Mouse (Mus musculus) thymus, postnatal 4 days (tissue): ENCODE data around the gene Fam111a.

ENCODE experiments used
- DNase-seq: peaks from one replicate; pipeline ENCODE4 v3.0.0; 2021

Gene Fam111a

DNA sequence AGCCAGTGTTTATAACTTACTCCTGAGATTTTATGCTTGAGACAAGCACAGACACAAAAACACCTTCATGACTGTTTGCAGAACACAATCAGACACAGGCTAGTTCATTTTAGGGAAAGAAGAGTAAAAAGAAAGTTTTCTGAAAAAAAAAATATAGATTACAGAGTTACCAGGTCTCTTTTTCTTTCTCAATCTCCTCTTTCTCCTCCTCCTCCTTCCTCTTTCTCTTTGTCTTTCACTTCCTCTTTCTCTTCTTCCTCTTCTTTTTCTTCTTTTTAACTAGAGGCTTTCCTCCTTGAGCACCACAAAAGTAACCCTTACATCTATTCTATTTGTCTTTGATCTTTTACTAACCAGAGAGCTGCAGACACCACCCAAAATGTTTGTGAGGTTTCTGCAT lies 18.7 kb downstream of the Fam111a start:
- no peak for DNase-seq

DNA sequence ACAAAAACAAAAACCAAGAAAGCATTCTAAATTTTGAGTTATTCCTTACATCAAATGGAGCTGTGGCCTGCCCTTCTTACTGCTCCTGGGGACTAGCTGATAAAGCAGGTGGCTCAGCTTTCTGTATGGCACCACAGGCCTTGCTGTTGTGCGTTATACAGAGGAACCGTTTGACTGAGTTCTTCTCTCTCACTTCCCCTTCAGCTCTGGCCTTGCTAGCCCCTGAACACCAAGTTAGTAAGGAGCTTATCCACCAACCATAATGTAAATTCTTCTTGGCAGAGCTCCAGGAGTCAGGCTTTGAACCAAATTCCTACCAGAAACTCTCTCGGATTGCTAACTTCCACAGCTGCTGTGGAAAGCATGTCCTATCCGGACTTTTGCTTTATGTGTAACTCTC lies 21.5 kb downstream of the Fam111a start:
- DNase-seq = no peak

DNA sequence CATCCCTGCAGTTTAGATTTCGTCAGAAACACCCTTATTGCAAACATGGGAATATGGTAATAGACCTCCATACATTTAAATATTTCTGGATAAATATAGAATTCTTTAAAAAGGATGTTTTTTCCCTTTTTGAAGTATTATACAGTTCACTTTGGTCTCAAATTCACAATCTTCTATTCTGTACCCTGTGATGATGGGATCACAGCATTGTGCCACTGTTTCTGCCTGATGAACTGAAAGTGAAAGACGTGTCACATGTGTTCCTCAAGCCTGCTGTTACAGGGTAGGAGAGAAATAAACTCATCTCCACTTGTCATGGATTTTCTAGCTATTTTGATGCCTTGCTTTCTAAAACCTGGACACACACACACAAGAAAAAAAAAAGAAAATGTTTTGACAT lies 25.3 kb downstream of the Fam111a start:
- no peak for DNase-seq

DNA sequence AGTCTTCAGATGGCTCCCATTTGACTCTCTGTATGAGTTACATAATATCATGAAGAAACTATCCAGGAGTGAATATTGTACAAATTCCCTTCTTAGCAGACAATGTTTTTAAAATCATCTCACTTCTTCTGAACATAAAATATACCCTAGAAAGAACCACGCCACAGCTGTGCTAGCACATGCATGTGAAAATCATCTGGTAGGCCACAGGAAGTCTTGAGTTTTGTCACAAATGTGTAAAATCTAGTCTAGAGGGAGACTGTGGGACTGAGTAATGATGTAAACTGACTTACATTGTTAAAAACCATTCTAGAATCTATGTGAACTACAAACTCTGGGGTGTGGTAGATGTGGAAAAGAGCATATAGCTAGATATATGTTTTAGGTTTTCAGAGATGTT lies 26.1 kb downstream of the Fam111a start:
- no peak for DNase-seq

DNA sequence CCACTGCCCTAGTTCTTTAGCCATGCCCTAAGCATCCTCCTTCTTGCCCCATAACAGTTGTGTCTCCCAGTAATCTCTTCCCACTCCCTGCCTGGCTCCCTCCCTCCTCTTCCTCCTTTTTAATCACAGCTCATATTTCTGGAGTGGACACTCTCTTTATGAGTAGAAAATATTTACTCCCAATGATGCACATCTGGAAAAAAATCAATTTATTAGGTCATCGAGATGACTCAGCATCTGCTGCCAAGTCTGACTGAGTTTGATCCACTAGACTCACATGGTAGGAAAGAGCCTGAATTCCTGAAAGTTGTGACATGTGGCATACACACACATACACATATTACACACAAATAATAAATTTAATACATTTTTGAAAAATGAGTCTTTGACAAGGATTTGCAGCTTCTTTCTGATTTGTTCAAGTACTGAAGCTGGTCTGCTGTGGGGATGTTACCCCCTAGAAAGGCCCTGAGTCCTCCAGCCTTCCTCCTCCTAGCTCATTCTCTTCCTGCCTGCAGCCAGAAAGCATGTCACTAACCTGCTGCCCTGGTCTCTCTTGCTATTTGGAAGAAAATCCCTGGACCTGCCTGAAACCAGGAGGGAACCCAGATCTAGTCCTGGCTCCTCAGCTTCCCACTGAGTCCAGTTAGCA lies 27.2 kb downstream of the Fam111a start:
- no peak for DNase-seq

DNA sequence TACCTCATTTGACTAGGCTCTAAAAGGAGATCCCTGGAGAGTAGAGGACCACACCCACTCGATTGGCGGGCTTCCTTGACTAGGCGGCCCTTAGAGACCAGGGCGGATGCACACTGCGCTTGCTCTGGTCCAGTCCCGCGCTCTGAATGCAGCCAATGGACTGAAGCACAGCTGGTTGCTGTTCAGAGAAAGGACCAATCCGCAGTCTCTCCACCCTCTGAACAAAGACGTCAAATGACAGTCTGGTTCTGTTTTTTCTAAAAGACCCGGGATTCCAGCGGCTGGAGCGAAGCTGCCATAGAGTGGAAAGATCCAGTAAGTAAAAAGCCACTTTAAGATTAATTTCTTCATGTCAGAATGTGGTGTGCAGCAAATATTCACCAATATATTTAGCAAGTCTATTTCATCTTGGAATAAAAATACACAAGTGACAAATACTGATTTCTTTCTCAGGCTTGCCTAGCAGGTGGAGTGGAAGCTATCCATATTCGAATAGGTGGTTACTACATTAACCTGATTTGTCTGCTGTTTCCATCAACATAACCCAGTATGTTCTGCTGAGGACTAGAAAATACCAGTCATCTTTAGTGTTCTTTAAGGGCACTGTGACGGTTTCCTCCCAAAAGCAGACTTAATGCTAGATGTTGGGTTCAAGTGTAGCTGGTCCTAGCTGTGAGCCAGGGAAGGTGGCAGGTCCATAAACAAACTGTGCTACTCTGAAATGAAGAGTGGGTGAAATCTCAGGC lies 27.9 kb downstream of the Fam111a start:
- peak; percentile 66 for DNase-seq

DNA sequence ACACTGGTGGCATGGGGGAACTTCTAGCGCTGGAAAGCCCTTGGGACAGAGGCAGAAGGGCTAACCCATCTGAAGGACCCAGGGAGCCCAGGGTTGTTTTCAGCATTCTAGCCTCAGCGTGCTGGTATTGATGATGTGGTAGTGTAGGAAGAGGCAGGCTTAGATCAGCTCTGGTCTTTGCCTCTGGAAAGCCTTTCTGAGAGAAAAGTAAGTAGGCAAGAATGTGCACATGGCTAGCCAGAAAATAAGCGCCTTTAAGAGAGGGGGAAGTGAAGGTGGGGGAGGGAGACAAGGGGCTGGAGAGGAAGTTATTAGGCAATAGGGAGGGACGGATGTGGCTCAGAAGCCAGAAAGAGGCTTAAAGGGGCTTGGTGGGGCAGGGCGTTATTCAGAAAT lies 28.5 kb downstream of the Fam111a start:
- DNase-seq = no peak

DNA sequence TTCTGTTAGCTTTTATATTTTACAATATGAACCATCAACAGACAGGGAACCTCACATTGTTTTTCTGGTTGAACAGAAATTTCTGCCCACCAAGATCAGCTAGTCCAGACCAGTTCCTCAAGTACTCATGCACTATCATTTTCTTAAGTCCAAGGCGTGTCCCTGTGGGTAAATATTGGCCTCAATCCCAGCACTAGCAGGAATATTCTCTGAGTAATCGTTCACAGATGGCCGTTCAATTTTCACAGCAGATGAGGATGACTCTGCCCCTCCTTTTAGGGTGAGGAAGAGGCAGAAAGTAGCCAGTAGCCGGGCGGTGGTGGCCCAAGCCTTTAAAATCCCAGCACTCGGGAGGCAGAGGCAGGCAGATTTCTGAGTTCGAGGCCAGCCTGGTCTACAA lies 29.6 kb downstream of the Fam111a start:
- DNase-seq = no peak

DNA sequence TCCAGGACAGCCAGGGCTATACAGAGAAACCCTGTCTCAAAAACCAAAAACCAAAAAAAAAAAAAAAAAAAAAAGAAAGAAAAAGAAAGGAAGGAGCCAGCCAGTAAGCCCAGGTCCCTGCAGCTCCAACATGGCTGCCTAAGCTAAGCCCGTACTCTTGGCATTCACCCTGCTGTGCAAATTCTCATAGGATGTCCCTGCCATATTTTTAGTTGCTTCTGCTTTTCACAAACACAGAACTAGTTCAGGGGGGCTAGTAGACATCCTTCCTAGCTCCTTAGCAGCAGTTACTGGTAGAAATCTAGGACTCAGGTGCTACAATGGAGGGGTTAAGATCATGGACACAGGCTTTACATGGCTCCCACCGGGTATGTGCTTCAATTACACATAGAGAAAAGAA lies 30.0 kb downstream of the Fam111a start:
- no peak for DNase-seq

DNA sequence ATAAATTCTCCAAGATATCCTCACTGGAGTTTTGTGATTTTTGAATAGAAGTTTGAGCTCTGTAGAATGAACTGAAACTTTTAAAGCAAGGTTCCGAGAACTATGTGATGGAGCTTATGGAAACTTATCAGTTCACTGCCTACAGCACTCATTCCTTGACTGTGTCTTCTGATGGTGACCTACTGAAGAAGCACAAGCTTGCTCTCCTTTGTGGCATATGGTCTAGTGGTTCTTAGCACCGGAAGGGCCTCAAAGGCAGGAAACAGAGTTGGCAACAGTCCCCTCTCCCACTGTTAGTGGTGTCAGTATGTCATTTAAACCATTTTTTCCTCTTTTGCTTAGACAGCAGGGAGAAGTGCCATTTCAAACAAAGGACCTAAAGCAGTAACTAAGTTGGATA lies 31.1 kb downstream of the Fam111a start:
- DNase-seq = no peak

DNA sequence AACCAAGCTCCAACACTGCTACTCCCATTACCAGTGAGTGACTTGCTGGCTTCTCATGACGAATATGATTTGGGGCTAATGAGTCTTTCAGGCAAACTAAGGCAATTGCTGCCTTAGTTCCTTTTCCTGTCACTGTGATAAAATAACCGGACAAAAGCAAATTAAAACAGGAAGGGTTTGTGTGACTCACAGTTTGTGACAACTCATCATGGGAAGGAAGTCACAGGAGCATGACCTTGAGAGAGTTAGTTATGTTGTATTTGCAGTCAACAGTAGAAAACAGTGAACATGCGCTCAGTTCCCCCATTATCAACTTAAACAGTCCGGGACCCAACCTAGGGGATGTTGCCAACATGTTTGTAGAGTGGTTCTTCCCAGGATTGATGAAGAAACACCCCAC lies 39.8 kb downstream of the Fam111a start:
- DNase-seq = no peak

DNA sequence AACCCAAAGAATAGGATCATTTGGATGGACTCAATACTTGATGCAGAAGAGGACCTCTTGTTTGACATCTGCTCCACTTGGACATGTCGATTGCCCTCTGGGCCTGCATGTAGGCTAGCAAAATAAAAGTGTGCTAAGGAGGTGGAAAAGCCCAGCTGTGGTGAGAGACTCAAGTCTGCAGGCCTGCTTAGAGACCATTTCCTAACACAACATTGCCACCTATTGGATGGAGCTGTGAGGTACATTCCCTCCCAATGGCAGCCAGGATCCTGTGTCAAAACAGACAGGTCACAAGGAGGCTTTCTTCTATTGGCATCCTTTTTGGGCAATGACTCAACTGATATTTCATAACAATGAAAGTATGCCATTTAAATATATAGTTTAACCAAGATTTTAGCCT lies 46.4 kb downstream of the Fam111a start:
- peak; percentile 72 for DNase-seq

DNA sequence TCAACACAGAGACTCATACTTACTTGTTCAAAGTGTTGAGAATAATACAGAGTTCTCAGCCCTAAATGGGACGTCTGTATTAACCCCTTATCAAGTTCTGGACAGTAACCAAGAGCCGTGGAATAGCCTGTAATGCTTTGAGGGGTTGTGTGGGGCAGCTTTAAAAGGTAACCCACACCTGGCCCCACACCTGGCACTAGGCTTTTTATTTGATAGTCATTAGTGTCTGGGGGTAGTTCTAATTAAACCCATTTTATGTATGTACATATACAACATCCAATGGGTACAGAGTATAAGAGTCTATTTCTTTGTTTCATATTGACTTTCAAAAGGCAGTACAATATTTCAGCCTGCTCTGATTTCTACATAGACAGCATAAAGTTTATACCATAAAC lies 49.6 kb downstream of the Fam111a start:
- DNase-seq = no peak

DNA sequence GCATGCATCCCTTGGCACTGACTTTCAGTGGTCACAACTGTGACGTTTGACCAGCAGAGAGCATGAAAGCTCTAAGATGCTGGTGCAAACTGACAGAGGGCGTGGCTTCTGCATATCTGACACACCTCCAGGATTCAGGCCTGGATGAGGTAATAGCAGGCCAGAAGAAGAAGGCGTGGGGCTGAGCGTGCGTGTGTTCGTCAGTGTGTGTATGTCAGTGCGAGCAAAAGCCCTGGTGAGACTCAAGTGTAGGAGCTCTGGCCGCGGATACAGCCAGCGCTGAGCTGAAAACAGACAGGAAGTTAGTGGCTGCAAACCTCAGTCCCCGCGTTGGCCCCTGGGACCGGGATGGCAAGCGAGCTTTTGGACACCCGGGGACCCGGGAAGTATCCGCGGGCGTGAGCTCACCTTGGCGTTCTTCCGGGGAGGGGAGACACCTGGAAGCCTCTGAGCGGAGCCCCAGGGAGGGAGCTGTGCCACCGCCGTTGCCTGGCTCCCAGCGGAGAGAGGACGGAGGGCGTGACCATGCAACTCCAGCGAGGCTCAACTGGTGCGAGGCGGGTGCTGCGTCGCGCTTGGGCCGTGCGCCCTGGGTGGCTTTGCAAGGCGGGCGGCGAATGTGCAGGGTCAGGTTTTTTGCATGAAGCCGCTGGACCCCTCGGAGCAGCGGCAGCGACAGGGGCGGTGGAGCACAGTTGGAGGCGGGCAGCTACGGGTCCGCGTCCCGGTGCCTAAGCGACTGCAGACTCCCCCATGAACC lies 50.2 kb downstream of the Fam111a start:
- DNase-seq = peak; percentile 56

DNA sequence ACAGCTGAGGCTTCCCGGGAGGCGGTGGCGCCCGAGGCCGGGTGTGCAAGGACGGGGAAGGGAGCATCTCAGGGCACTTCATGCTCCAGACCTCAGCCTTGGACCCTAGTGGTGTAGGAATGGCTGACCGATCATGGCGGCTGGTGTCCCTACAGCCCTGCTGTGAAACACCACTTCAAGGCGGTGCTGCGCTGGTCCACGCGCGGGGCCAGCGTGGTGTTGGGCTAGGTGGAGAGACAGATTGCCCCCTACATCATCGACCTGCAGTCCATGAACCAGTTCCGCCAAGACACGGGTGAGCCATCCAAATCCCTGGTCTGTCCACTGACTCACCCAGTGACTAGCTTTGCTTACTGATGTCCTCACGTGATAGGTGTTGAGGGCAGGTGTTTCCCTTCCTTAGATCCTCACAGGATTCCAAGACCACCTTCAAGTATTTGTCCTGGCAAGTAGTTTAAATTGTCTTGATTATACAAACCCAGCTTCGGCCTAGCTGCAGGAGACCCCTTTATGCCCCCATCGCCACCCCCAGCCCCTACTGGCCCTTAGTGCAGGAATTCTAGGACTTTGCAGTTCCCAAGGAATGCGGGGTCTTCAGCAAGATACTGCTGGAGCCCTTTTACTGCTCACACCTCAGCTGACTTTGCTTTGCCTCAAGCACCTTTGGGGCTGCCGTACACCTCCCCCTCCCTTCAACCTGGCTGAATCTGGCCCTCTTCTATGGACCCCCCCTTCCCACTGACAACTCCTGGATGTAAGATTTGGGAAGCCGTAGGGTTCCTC lies 50.9 kb downstream of the Fam111a start:
- no peak for DNase-seq

DNA sequence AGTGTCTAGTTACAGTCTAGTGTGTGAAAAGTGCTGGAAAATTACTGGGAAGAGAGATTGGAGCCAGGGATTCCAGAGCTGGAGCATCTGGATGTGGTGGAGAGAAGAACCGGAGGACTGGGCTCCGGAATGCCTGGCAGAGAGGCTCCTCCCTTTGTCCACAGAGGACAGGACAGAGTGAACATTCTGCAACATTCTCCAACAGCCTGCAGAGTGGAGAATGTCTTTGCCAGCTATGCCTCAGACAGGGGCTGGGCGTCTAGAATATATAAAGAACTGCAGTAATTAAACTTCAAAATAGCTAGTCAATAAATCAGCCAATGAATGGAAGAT lies 51.5 kb downstream of the Fam111a start:
- no peak for DNase-seq

DNA sequence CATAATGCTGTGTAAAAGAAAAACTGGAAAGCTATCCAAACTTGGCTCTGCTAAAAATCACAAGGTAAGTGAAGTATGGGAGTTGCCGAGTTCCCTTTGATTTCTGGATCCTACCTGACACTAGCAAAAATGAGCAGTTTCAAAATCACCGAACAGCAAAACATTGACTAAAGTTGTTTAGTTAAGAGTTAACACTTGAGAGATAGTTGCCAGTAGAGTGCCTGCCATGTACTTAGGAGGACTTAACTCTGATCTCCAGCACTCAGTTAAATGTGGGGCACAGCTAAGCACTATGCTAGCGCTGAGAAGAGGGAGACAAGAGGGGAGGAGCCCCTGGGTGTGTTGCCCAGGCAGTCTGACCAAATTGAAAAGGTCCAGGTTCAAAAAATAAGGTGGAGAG lies 53.1 kb downstream of the Fam111a start:
- no peak for DNase-seq

DNA sequence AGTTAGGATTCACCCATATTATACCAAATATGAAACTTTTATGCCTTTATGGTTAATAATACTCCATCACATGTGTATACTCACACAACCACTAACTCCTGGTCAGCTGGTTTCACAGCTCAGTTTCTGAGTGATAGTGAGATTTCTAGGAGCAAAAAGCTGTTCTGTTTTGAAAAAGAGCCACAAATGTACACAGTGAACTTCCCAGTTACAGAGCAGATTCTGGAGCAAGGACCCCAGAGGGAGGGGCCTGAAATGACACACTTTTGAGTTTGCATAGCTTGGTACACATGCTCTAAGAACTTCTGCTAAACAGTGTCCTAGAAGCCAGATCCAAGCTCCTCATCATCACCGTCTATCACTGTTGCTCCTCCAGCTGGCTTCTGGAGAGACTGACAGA lies 54.1 kb downstream of the Fam111a start, which contains the start of gene Gm4952:
TSS of gene Gm4952 (plus strand) at position 301 of the 400 bp plus-strand sequence.
- no peak for DNase-seq

DNA sequence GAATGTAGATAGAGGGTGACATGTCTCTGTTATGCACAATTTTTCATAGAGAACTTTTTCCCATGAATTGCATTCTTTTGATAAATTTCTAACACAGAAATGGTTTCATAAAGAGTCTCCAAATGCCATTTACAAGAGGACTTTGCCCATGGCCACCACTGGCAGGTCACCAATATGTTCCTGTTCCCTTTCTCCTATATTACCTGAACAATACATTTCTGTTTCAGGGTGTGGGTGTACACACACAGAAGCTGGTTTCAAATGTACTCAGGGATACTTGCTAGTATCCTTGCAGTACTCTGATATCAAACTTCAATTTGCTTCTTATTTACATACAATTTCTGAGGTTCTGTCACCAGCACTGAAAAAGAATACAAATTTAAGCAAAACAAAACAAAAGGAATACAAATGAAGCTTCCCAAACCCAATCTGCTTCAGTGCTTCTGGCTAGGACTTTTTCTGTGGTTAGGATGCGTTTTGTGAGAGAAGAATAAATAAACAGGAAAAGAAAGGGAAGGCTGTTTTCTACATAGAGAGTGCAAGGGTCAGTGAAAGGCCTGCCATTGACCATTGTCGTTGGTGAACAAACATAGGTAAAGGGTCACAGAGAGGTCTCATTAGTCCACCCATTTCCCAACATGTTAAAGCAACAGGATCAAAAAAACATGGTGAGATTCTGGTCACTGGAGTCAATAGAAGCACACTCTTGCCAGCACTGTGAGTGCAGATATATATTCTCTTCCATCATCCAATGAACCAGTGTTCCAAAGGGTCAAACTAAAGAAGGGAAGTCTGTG lies 55.3 kb downstream of the Fam111a start:
- no peak for DNase-seq

DNA sequence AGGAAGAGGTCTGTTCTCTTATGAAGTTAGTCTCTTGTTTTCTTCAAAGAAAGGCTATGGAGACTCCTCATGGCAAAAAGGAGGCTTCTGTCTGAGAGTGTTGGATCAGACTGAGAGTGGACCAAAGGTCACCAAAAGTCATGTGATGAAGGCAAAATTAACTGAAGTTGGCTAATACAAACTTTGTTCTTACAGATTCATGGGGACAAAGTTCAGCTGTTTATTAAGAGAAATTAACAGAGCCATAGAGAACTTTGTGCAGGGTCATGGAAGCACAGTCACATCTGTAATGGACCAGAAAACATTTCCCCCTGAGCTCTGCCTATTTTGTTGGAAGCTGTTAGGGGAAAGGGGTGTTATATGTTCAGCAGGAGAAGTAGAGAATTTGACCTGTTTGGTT lies 62.8 kb downstream of the Fam111a start:
- no peak for DNase-seq

DNA sequence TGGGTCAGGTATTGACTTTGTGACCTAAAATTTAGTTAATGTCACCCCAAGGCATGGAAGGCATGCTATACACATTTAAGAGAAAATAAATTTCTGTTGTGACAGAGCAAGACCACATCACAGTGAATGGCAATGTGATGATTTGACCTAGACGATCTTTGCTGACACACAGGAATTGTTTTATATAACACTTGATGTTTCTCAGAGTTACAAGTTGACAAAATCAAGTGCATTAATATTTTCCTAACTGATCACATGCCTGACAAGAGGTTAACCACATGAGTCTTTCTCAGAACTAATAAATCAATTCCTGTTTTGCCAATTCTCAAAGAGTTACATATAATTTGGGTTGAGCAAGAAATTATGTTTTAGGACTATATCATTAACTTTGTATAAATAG lies 68.1 kb downstream of the Fam111a start:
- DNase-seq = no peak

DNA sequence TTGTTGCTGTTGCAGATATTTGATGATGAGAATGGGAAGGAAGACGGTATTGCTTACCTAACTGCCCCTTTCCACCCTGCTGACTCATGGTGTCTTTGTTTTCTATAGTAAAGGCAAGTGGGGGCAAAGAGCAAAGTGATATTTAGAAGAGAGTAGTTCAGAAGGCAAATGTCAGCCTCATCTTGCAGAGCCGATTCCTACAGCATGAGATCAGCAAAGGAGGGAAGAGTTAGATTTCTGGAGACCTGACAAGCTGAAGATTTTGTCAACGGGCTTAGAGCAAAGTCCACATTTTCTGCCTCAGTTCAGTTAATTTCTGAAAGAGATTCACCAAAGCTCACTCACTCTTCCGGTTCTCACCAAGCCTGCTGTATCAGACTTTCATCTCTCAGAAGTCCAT lies 87.6 kb downstream of the Fam111a start, which contains the start of gene Glyat:
TSS of gene Glyat (plus strand) at position 133 of the 400 bp plus-strand sequence.
- DNase-seq = no peak
